Mouse (Mus musculus) T-helper 2 cell (primary cell): ENCODE data around the gene Cnpy2.
"Not testable (repeated sequence)": the region's sequence is repeated elsewhere in the genome, so short reads cannot be mapped to it uniquely, and the experiment has no call there.

Experiments used
- in situ Hi-C: fragments of 300-600 bp; cut with MboI, MseI; formaldehyde crosslinking; loops from one replicate; pipeline ENCODE4 v1.15.1; 2025; ENCODE audit warnings: high pct_unique_total_duplicates

The Cnpy2 gene

DNA sequence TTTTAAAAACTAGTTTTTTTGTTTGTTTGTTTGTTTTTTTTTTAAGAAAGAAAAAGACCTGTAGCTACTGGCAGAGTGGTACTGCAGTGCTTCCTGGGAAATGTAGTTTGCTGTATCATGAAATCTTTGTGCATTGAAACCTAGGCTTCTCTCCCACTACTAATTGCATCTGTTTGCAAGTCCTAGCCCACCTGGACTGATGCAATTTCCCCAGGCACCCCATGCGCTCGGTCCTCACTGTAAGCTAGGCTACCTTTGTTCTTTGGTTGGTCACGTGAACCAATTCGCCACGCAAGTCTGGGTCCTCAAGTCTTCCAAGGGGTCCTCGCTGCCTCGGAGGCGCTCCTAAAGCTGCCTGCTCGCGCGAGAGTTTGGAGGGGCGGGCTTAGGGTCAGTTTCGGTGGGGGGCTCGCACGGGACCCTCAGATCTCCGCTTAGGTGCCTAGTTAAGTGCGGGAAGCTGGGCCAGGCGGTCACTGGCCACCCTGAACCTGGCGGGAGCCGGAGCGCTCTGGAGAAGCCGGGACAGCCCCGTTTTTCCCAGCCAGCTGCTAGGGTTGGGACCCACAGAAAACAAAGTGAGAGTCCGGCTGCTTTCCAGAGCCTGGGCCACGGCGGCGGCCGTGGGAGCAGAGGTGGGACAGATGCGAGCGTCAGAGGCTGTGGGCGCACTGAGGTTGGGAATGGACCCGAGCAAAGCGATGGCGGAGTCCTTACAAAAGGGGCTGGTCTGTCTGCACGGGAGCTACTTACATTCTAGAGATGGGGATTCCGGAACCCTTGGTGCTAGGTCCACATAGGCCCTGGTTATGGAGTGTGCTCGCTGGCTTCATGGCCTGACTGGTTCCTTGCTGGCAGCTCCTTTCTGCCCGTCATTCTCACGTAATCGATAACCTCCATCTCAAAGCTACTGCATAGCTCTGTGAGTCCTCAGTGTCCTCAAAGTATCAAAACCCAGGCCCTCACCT, at the start of gene Cnpy2:
Cnpy2 (plus strand) TSS at position 319 of the 968 bp plus-strand sequence.
- in situ Hi-C loops = no loop called here

- in situ Hi-C loops = not testable (repeated sequence)
Measured at GRCm38 (mm10) chr10:128272819-128273439, 49.3 kb upstream of the Cnpy2 start.

GRCm38 (mm10) chr10:128275374-128275773, 46.9 kb upstream of the Cnpy2 start:
- in situ Hi-C loops = not testable (repeated sequence)

DNA sequence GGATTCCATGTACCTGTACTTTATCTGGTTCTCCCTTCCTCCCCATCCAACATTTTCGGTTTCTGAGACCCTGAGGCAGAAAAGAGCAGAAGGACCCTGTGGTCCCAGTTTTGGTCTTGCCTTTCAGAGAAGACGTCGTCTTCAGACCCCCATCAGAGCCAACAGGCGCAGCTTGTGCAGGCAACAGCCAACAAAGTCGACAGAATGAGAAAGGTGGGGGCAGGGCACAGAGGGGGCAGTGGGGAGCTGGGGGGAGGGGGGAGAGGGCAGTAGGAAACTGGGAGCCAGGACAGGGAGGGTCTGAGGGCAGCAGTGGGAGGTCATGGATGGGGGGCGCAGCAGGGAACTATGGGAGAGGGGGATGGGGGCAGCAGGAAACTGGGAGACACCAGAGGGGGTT, 44.1 kb upstream of the Cnpy2 start:
- in situ Hi-C loops = no loop called here

GRCm38 (mm10) chr10:128280943-128281342, 41.3 kb upstream of the Cnpy2 start:
- in situ Hi-C loops = no loop called here

- in situ Hi-C loops = no loop called here
Measured at GRCm38 (mm10) chr10:128281682-128282081, 40.6 kb upstream of the Cnpy2 start.

DNA sequence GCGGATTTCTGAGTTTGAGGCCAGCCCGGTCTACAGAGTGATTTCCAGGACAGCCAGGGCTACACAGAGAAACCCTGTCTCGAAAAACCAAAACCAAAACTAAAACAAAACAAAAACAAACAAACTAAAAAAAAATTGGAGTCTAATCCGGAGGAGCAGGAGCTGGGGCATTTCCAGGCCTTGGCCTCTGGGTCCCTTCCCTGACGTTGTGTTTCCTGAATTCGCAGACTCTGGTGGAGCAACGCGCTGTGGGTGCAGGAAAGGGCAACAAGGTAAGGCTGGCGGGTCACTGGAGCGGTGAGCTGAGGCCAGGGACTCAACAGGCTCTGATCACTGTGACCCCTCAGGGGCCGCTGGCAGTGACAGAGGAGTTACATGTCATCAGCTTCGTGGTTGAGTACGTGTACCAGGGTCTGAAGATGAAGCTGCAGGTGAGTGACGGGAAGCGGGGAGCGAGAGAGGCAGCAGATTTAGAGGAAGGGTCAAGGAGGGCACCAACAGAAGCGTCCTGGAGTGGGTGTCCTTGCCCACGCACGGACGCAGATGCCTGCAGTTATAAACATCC, 39.3 kb upstream of the Cnpy2 start:
- in situ Hi-C loops = no loop called here

DNA sequence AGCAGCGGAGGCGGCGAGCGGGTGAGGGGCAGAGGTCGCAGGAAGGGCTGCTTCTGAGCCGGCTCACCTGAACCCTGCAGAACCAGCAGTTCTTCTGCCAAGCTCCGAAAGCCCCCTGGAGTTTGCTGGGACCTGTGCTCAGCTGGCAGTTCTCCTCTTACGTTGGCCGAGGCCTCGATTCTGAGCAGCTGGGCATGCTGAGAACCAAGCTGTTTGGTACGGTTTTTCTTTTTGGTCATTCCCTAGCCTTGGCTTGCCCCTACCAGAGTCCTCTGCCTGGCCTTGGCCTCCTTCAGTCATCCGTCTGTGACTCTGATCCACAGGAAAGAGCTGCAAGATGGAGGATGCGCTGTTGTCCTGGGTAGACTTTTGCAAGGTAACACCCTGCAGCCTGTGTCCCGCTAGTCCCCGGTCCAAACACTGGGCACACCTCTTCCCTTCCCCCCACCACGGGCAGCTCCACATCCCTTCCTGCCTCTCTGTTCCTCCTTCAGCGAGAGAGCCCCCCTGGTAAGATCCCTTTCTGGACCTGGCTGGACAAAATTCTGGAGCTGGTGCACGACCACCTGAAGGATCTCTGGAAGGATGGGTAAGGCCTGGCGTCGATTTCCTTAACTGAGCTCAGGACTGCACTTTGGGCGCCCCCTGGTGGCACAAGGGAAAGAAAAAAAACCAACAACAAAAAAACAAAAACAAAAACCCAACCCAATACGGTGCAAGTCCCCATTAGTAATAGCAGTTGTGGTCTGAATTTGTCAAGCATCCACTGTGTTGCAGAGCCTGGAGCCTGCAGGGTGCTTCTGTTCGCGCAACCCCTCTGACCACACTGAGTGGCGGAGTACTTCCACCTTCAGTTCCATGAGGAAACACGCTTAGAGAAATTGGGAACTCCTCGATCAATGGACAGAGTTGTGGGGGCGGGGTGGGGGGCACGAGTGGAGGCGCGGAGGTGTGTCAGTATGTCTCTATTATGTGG, 38.4 kb upstream of the Cnpy2 start:
- in situ Hi-C loops = no loop called here

DNA sequence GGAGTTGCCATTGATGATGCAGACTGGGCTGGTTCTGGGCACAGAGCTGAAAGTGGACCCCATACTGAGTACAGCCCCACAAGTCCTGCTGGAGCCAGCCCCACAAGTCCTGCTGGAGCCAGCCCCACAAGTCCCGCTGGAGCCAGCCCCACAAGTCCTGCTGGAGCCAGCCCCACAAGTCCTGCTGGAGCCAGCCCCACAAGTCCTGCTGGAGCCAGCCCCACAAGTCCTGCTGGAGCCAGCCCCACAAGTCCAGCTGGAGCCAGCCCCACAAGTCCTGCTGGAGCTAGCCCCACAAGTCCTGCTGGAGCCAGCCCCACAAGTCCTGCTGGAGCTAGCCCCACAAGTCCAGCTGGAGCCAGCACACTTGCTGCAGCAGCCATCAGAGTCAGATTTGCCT, 31.7 kb upstream of the Cnpy2 start:
- in situ Hi-C loops = not testable (repeated sequence)

DNA sequence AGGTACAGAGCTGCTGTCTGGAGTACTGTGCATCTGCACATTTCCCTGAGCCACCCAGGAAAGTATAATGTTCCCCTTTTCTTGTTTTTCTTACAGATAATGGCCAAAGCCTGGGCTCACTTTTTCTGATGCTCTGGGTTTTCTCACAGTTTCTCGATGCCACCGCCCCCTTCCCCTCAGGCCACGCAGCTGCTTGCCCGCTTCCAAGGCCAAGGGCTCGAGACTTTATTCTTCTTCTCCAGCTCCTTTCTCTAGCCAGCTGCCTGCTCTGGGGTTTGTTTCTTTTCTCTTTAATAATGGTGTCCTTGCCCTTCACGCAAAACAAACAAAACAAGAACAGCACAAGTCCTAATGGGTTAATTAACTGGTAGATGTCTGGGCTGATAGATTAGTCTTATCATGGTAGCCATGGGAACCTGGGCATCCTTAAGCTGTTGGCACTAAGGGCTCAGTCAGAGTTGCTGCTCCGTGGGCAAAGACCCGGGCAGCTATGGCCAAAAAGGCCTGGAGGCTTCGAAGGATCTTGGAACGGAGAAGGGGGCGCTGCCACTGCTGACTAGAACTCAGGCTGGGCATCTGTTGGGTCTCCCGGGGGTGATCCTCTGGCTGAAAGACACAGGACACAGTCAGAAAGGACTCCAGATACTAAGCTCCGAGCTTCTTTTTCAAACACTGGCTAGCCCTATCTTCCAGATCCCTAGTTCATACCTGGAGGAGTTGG, 25.7 kb upstream of the Cnpy2 start:
- in situ Hi-C loops = no loop called here

- in situ Hi-C loops = no loop called here
Measured at GRCm38 (mm10) chr10:128297221-128297620, 25.0 kb upstream of the Cnpy2 start.

GRCm38 (mm10) chr10:128297622-128298021, 24.6 kb upstream of the Cnpy2 start:
- in situ Hi-C loops = no loop called here

DNA sequence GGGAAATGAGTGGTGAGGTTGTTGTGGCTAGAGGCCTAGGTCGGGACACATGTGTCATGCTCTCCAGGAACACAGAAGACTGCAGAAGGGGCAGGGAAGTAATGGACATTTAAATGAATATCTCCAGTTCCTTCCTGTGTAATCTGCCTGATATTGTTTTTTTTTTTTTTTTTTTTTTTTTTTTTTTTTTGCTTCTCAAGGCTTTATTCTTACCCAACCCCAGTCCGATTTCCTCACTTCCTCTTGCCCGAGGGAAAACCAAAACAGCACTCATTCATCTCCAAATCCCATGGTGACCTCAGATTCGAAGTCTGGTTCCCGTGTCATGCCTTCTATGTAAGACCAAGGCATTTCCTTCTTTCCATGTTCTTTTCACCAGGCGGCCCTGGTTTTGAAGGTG, 24.0 kb upstream of the Cnpy2 start:
- in situ Hi-C loops = no loop called here

DNA sequence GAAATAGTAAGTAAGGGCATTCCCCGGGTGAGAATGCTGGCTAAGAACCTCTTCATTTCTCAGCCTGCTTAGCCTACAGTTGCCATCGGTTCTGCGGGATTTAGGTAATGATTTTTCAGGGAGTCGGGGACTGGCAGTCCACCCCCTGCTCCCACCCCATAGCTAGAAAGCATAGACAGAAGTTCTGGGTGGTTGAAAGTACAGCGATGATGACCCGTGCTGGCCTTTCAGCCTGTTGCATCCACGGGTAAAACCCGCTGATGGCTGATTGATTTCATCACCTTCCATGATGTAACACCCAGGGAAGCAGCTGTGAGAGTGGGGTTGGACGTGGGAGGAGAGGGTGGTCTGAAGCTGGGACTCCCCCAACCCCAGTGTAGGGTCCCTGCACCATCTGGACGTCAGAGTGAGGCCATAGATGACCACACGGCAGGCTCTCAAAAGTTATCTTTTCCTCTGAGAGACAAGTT, 23.5 kb upstream of the Cnpy2 start, which contains the start of gene Il23a:
Il23a (minus strand) TSS at position 51 of the 470 bp plus-strand sequence.
- in situ Hi-C loops = no loop called here

DNA sequence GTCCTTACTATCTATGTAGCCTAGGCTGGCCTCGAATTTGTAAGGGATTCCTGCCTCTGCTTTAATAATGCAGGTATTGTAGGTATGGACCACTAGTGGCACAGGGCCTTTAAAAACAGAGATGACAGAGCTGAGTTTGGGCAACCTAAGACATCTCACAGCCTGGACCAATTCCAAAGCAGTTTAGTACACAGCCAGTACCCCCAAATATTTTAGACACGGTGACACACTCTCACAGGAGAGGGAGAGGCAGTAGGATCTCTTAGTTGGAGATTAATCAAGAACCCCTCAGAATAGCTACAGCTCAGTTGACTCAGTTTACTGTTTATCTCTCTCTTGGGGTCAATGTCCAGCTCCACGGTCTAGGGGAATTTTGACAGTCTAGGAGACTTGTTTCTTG, 19.9 kb upstream of the Cnpy2 start:
- in situ Hi-C loops = no loop called here

DNA sequence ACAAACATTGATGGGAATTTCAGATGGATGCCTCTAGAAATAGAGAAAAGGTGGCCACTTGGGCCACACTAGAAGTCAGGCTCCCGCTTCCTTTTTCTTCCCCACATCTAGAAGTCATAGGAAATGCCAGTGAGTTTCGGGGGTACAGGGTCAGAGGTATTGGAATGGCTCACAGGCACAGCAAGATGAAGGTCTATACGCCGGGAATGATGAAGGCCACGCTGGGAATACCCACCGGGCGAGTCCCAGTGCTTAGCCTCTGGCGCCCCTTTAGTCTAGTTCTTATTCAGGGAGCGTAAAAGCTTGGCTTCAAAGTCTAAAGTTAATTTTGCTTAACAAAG, 19.5 kb upstream of the Cnpy2 start:
- in situ Hi-C loops = no loop called here

DNA sequence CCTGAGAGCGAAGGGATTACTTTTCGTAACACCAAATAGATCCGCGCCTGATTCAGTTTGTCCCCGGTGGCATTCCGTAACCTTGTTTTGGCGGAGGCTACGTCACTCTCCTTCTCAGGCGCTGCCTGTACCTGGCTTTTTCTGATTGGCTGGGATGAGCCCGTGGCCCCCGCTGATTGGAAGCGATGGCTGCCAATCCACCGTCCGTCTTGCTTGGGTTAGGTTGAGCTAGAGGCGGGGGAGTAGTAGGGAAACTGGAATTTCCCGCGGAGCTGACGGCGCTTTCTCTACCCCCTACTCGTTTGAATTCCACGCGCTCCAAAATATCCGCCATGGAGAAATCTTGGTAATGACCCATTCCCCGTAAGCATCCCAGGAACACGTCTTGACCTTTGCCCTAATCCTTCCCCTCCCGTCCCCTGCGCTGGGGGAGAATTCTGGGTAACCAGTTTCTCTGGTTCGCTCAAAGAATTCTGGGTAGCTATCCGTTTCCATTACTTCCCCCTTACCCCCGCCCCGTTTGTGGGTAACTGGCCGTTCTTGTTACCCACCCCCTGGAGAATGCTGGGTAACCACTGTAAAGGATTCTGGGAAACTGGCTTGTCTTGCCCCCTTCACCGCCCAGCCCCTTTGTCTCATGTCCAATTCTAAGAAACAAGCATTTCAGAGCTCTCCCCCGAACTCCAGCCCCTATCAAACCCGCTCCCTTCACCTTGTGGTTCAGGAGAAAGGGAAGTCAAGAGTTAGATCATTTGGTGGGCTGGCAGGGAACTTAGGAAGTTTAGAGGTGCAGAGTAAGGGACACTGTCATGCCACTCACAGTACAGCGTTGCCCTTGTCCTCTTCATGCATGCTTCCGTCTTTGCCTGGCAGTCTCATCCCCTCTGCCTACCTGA, 18.9 kb upstream of the Cnpy2 start, which contains the start of gene Pan2:
Pan2 (plus strand) TSS at position 210 of the 896 bp plus-strand sequence.
- in situ Hi-C loops = no loop called here

GRCm38 (mm10) chr10:128309654-128310053, 12.6 kb upstream of the Cnpy2 start:
- in situ Hi-C loops = no loop called here

- in situ Hi-C loops = no loop called here
Measured at GRCm38 (mm10) chr10:128310177-128310576, 12.1 kb upstream of the Cnpy2 start.
